Mouse (Mus musculus) left cerebral cortex, adult 11 months (tissue): ENCODE results near the gene Sufu.

Experiments used
- DNase-seq: peaks from one replicate; pipeline ENCODE4 v3.0.0; 2022; ENCODE audit warnings: low spot score

Gene Sufu

GRCm38 (mm10) chr19:46466160-46466559 lies 69.5 kb downstream of the Sufu start:
- no peak for DNase-seq

- no peak for DNase-seq
Observed at GRCm38 (mm10) chr19:46467051-46467503, 70.4 kb downstream of the Sufu start.

DNA sequence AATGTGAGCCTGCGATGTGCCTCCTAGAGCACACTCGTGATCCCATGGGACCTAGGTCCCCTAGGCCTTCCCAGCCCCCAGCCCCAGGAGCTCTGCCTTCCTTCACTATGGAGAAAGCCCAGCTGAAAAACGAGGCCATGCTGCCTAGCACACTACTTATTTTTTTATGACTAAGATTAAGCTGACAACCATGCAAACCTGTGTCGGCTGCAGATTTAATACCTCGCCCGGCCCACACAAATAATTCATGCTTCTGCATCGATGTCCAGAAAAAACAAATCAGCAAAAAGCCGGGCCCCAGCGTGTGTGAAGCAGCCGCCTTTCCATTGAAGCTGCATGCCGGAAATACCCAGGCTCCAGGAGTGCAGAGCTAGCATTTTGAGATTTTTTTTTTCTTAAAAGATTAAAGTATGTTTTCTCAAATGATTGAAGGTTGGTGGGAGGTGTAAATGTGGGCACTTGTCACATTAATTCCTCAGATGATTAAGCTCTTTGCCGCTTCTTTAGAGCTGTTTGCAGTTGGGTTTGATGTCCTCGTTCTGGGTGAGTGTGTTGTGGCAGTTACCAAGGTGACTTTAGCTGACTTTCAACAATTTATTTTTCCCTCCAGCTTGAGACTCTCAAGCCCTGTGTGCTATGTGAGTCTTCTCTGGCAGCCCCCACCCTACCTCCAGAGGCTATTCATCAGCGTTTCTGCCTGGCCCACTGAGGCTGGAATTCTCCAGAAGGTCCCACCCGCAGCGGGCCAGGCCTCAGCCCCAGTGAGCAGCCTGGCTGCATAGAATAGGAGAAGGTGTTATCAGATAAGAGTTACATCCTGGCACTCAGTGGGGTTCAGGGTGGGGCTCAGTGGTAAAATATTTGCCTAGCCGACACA lies 73.9 kb downstream of the Sufu start:
- no peak for DNase-seq

DNA sequence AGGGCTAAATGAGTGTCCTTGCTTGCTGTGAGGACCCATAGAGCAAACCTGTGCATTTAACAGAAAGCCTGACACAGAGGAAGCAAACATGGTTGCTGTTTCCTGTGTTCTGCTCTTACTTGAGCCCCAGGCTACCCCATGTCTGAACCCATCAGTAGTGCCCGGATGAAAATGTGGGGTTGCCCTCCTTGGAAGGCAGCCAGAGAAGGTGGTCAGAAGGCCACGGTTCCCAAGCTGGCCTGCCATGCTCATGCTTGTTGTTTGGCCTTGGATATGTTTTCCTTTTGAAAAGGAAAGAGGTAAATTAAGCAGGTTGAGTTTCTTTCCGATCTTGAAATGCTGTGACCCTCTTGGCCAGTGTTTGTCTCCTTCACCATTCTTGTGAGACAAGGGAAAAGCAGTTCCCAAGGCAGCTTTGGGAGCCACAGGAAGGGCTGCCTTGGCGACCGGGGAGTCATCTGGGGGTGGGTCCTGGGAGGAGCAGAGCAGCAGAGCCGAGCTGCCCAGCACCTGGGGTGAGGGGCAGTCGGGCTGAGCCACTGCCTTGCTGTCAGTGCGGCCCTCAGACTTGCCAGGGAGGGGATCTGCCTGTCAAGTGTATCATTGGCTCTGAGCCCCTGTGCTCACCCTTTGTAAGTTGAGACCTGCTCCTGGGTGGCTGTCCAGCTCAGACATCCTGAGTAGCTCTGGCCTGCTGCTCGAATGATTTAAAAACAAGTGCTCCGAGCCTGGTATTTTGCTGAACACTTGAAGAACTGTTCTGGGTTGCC lies 74.8 kb downstream of the Sufu start:
- DNase-seq, result no peak

DNA sequence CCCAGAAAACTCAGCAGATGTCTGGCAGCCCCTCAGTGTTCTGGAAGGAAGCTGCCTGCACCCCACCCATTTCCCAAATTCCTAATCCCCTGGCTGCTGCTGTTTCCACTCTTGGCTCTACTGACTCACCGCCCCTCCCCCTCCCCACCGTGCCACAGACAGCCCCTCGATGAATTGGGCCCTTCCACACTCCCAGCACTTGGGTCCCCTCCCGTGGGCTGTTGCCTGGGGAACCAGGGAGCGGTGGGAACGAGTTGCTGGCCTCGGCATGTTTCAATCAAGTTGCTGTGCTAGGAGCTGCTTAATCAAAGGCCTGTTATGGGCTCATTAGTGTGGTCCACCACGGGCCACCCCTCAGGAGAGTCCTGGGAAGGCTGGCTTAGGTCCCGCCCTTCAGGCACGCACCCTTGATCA lies 80.7 kb downstream of the Sufu start:
- no peak for DNase-seq

- no peak for DNase-seq
Observed at GRCm38 (mm10) chr19:46478242-46478641, 81.5 kb downstream of the Sufu start.

DNA sequence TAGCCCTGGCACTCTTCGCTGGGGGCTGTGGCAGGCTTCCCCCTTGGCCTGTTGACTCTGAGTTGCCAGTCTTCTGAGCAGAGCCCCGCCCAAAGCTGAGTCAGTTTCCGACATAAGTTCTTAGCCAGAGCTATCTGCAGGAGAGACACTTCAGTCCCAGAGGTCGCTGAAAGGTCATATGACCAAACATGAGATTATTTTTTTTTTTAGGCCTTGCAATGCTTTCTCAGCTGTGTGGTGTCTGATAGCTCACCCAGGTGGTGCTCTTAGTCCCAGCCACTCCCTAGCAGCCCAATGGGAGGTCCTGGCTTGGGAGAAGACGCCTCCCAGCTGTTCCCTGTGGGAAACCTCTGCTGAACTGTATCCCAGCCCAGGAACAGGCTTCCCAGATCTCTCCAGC lies 82.1 kb downstream of the Sufu start:
- no peak for DNase-seq

- DNase-seq, result no peak
Observed at GRCm38 (mm10) chr19:46479306-46480075, 82.8 kb downstream of the Sufu start.

DNA sequence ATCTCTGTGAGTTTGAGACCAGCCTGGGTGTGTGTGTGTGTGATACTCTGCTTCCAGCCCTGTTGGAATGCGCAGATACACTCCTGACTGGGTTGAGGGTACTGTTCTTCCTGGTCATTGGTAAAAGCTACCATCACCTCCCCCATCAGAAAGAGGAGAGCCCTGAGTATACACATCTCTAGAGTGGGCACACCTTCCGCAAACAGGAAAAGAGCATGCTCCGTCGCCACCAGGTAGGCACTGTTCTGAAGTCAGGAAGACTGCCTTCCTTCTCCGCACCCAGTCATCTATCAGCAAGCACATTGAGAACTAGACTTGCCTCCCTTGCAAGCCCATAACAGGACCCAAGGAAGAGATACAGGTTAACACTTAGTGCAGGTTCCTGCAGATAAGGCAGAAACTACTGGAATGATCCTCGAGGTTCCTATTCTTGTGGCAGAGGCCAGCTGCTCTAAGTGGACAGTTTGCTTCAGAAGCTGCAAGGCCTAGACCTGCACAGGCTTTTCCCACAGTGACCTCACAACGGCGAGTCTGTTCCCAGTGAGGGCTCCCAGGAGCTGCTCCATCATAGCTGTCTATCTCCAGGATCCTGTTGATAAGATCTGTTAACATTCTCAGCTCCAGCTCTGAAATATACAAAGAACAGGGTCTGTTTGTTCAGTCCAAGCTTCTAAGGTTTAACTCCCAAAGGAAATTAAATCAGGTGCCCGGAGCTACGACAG lies 84.1 kb downstream of the Sufu start:
- DNase-seq, result no peak

DNA sequence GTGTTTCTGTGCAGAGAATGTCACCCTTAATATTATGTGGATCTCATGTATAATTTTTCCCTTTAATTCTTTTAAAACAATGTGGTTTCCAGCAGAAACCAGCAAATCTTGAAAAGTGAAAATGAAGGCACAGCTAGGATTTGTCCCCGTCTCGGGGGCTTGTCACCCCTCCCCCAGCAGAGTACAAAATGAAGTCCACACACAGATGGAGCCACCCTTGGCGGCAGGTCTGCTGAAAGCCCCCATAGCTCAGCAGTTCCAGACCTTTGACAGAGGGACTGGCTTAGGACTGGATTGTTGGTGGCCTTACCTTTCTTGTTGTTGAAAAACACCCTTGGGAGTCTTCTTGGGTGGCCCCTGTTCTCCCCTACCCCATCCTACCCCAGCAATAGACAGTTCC lies 84.7 kb downstream of the Sufu start:
- DNase-seq, result no peak

- DNase-seq, result no peak
Observed at GRCm38 (mm10) chr19:46481756-46482155, 85.1 kb downstream of the Sufu start.

- DNase-seq, result no peak
Observed at GRCm38 (mm10) chr19:46482896-46483516, 86.3 kb downstream of the Sufu start.

DNA sequence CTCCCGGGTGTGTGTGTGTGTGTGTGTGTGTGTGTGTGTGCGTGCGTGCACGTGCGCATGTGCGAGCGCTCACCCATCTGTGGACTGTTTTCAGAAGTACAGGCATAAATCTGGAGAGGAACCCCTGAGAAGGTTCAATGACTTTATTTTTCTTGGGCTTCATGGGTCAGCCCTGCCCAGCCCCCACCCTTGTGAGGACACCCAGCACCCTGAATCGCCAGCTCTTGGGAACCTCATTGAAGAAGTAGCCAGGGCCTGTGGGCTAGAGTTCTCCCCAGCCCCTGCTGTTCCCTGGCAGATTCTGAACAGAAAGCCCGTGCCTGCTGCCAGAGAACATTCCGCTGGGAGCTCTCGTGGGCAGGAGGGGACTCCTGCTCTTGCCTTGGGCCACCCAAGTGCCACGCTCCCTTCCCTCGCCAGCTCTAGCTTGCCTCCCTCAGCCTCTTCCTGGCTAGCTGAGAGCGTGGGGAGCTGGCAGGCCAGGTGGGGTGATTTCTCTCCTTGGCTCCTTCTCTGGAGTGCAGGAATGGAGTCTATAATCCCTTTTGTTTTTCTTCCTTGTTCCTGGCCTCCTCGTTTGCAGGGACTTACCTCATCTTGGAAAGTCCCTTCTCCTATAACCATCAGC lies 87.1 kb downstream of the Sufu start:
- no peak for DNase-seq

- DNase-seq, result no peak
Observed at GRCm38 (mm10) chr19:46484518-46484917, 87.8 kb downstream of the Sufu start.

GRCm38 (mm10) chr19:46485847-46486246 lies 89.2 kb downstream of the Sufu start:
- no peak for DNase-seq

GRCm38 (mm10) chr19:46486709-46487108 lies 90.0 kb downstream of the Sufu start:
- no peak for DNase-seq

- DNase-seq, result no peak
Observed at GRCm38 (mm10) chr19:46489448-46489847, 92.8 kb downstream of the Sufu start.

GRCm38 (mm10) chr19:46490634-46491033 lies 93.9 kb downstream of the Sufu start:
- no peak for DNase-seq

DNA sequence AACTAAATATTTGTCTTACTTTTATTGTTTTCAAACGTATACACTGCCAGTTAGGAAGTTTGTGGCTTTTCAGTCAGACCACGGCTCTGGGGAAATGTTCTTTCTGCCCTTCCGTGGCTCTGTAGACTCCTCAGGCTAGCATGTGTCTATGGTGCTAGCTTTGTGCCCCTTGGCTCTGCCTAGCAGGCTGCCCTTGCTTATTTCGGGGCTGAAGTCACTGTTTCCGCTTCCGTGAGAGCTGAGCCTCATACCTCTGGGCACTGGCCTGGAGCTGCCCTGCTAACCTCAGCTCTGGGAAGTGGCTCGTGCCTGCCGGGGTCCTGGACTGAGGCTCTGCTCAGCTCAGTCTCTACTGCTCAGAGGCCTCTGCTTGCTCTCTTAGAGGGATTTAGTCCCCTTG lies 98.4 kb downstream of the Sufu start:
- no peak for DNase-seq

GRCm38 (mm10) chr19:46497230-46497629 lies 100.5 kb downstream of the Sufu start:
- no peak for DNase-seq

GRCm38 (mm10) chr19:46499539-46499835 lies 102.8 kb downstream of the Sufu start:
- DNase-seq, result no peak
